Mouse (Mus musculus) CD4-positive helper T cell, adult 2 months (primary cell): ENCODE data around the gene Dnttip1.

ENCODE experiments used
- DNase-seq: peaks from one replicate; pipeline ENCODE4 v3.0.0-alpha.2; 2012; ENCODE audit warnings: low read depth, missing footprints, low spot score

Dnttip1 gene

GRCm38 (mm10) chr2:164754105-164754504 is 8.3 kb downstream of the Dnttip1 start:
- no peak for DNase-seq

- no peak for DNase-seq
These were observed 9.0 kb downstream of the Dnttip1 start for GRCm38 (mm10) chr2:164754800-164755199.

- DNase-seq: no peak
These were observed 12.1 kb downstream of the Dnttip1 start for GRCm38 (mm10) chr2:164757841-164758240.

GRCm38 (mm10) chr2:164758692-164759091 is 12.9 kb downstream of the Dnttip1 start:
- no peak for DNase-seq

GRCm38 (mm10) chr2:164760059-164760833 is 14.5 kb downstream of the Dnttip1 start:
- no peak for DNase-seq

GRCm38 (mm10) chr2:164761502-164761901 is 15.7 kb downstream of the Dnttip1 start:
- DNase-seq: no peak

- no peak for DNase-seq
These were observed 16.2 kb downstream of the Dnttip1 start for GRCm38 (mm10) chr2:164761971-164762370.

- DNase-seq: no peak
These were observed 16.8 kb downstream of the Dnttip1 start for GRCm38 (mm10) chr2:164762593-164762992.

- no peak for DNase-seq
These were observed 20.1 kb downstream of the Dnttip1 start for GRCm38 (mm10) chr2:164765841-164766240.

GRCm38 (mm10) chr2:164767812-164768540 is 22.2 kb downstream of the Dnttip1 start:
- no peak for DNase-seq

- DNase-seq: peak; percentile 98
These were observed 23.7 kb downstream of the Dnttip1 start, which contains the start of gene Ube2c for GRCm38 (mm10) chr2:164769258-164770037. Gene Ube2c (plus strand): TSS chr2:164769898.

GRCm38 (mm10) chr2:164770279-164770678 is 24.5 kb downstream of the Dnttip1 start:
- peak; percentile 47 for DNase-seq

- no peak for DNase-seq
These were observed 25.3 kb downstream of the Dnttip1 start for GRCm38 (mm10) chr2:164771123-164771522.

GRCm38 (mm10) chr2:164773229-164773988 is 27.6 kb downstream of the Dnttip1 start:
- no peak for DNase-seq

GRCm38 (mm10) chr2:164773989-164774364 is 28.2 kb downstream of the Dnttip1 start:
- DNase-seq: no peak

GRCm38 (mm10) chr2:164776130-164776529 is 30.3 kb downstream of the Dnttip1 start:
- DNase-seq: no peak

GRCm38 (mm10) chr2:164776801-164777200 is 31.0 kb downstream of the Dnttip1 start:
- no peak for DNase-seq

- no peak for DNase-seq
These were observed 31.6 kb downstream of the Dnttip1 start for GRCm38 (mm10) chr2:164777246-164778014.

GRCm38 (mm10) chr2:164778015-164778287 is 32.2 kb downstream of the Dnttip1 start:
- no peak for DNase-seq

- no peak for DNase-seq
These were observed 33.0 kb downstream of the Dnttip1 start for GRCm38 (mm10) chr2:164778809-164779208.
